Mouse (Mus musculus) liver, embryonic 16.5 days (tissue): ENCODE results near the gene Wnk2. TPM values are rescaled to one million over a fixed set of nuclear protein-coding genes. Genes with fewer than 3 reads are reported as not detected.
A peak's percentile ranks its signal among the peaks of the same experiment; 100 is the strongest.

ENCODE experiments used
- ATAC-seq: fragments of 200-750 bp; cut with Nextera tagmentation; 2 replicates; pipeline ENCODE4 v1.8.0; 2017; ENCODE audit warnings: low read depth, mild to moderate bottlenecking, moderate number of reproducible peaks, moderate library complexity
- H3K27ac ChIP-seq: fragments of 300-500 bp; sonication (generic); 2 replicates; pipeline ENCODE4 v1.5.1; 2014; ENCODE audit warnings: mild to moderate bottlenecking, low read length
- H3K27me3 ChIP-seq: fragments of 300-500 bp; sonication (generic); 2 replicates; pipeline ENCODE4 v1.6.1; 2014; ENCODE audit warnings: low read depth, low read length, mixed read lengths; ENCODE audit not compliant: control insufficient read depth, insufficient read depth
- H3K36me3 ChIP-seq: fragments of 300-500 bp; sonication (generic); 2 replicates; pipeline ENCODE4 v1.6.1; 2014; ENCODE audit warnings: mild to moderate bottlenecking; ENCODE audit not compliant: control insufficient read depth, insufficient read depth
- H3K4me1 ChIP-seq: fragments of 300-500 bp; sonication (generic); 2 replicates; pipeline ENCODE4 v1.6.1; 2014; ENCODE audit warnings: low read depth, low read length, mixed read lengths; ENCODE audit not compliant: control insufficient read depth
- H3K4me2 ChIP-seq: fragments of 300-500 bp; sonication (generic); 2 replicates; pipeline ENCODE4 v1.6.1; 2014; ENCODE audit warnings: low read depth, low read length, mixed read lengths
- H3K4me3 ChIP-seq: fragments of 300-500 bp; sonication (generic); 2 replicates; pipeline ENCODE4 v1.5.1; 2014; ENCODE audit warnings: low read depth, mild to moderate bottlenecking, low read length
- H3K9ac ChIP-seq: fragments of 300-500 bp; sonication (generic); 2 replicates; pipeline ENCODE4 v1.6.1; 2014; ENCODE audit warnings: low read depth, low read length
- H3K9me3 ChIP-seq: fragments of 300-500 bp; sonication (generic); replicated peaks from 2 replicates; pipeline ENCODE4 v1.6.1; 2016; ENCODE audit warnings: low read length; ENCODE audit not compliant: control insufficient read depth
- WGBS: fragments of 180-500 bp; shearing (Covaris S2); extraction: QIAGEN DNeasy Blood & Tissue Kit; methylation state at CpG from one replicate; pipeline ENCODE4 v1.1.7; 2014; ENCODE audit not compliant: insufficient replicate concordance; 5-methylcytosine and 5-hydroxymethylcytosine counted together
- polyA plus RNA-seq: library from polyadenylated mRNA; unstranded; fragments of >200 nt; fragmentation: Nextera tagmentation; extraction: Ambion mirVana; gene quantifications from 2 replicates; pipeline ENCODE4 v1.2.1, GENCODE M21; 2015

Wnk2 gene
- polyA plus RNA-seq, 1 experiment from 2014 or later = 0.15 TPM

GRCm38 (mm10) chr13:49183161-49183560 is 35.3 kb upstream of the Wnk2 start:
- Histone ChIP-seq H3K27me3 (no peaks in the 10 kb centered on the region), H3K27ac (no peak overlapping the region), H3K36me3 (no peaks in the 10 kb centered on the region), H3K4me2 (no peak overlapping the region), H3K9me3 (no peaks in the 10 kb centered on the region), H3K4me1 (peaks cover 10% of the 10 kb centered on the region), H3K4me3 (no peak overlapping the region), H3K9ac (no peak overlapping the region)
- 42% methylated on average over 5 of the region's 5 CpGs for WGBS
- ATAC-seq = no peak

GRCm38 (mm10) chr13:49181411-49181984 is 33.7 kb upstream of the Wnk2 start:
- no peak overlapping the region for H3K9ac ChIP-seq
- no peaks in the 10 kb centered on the region for H3K36me3 ChIP-seq
- peaks cover under 1% of the 10 kb centered on the region for H3K4me1 ChIP-seq
- H3K9me3 ChIP-seq = no peaks in the 10 kb centered on the region
- H3K4me3 ChIP-seq = no peak overlapping the region
- H3K4me2 ChIP-seq = no peak overlapping the region
- WGBS = 74% methylated on average over 3 of the region's 3 CpGs
- H3K27ac ChIP-seq = no peak overlapping the region
- H3K27me3 ChIP-seq = no peaks in the 10 kb centered on the region
- ATAC-seq = no peak

- WGBS = 17% methylated on average over 1 of the region's 1 CpGs
- Histone ChIP-seq H3K9ac (no peak overlapping the region), H3K4me1 (no peaks in the 10 kb centered on the region; the same call in 1 of the 2 replicates), H3K27me3 (no peaks in the 10 kb centered on the region), H3K27ac (no peak overlapping the region), H3K4me2 (no peak overlapping the region), H3K9me3 (no peaks in the 10 kb centered on the region), H3K36me3 (no peaks in the 10 kb centered on the region), H3K4me3 (no peak overlapping the region)
- ATAC-seq = no peak
Observed at GRCm38 (mm10) chr13:49180691-49181090, 32.9 kb upstream of the Wnk2 start.

GRCm38 (mm10) chr13:49180274-49180673 is 32.5 kb upstream of the Wnk2 start:
- H3K27ac ChIP-seq = no peak overlapping the region
- H3K4me2 ChIP-seq = no peak overlapping the region
- H3K27me3 ChIP-seq = no peaks in the 10 kb centered on the region
- H3K9me3 ChIP-seq = no peaks in the 10 kb centered on the region
- H3K4me1 ChIP-seq = no peaks in the 10 kb centered on the region; the same call in 1 of the 2 replicates
- no peak overlapping the region for H3K4me3 ChIP-seq
- WGBS = 49% methylated on average over 5 of the region's 5 CpGs
- ATAC-seq = no peak
- no peaks in the 10 kb centered on the region for H3K36me3 ChIP-seq
- H3K9ac ChIP-seq = no peak overlapping the region

GRCm38 (mm10) chr13:49178839-49179585 is 31.2 kb upstream of the Wnk2 start:
- 59% methylated on average over 19 of the region's 19 CpGs for WGBS
- no peak for ATAC-seq
- H3K4me3 ChIP-seq = no peak overlapping the region
- no peaks in the 10 kb centered on the region for H3K9me3 ChIP-seq
- no peaks in the 10 kb centered on the region; the same call in 1 of the 2 replicates for H3K4me1 ChIP-seq
- H3K36me3 ChIP-seq = no peaks in the 10 kb centered on the region
- no peaks in the 10 kb centered on the region for H3K27me3 ChIP-seq
- H3K4me2 ChIP-seq = no peak overlapping the region
- no peak overlapping the region for H3K9ac ChIP-seq
- H3K27ac ChIP-seq = no peak overlapping the region

- Histone ChIP-seq H3K27ac (no peak overlapping the region), H3K4me1 (no peaks in the 10 kb centered on the region; the same call in 1 of the 2 replicates), H3K9me3 (no peaks in the 10 kb centered on the region), H3K27me3 (no peaks in the 10 kb centered on the region), H3K4me2 (no peak overlapping the region), H3K4me3 (no peak overlapping the region), H3K36me3 (no peaks in the 10 kb centered on the region), H3K9ac (no peak overlapping the region)
- no peak for ATAC-seq
- 67% methylated on average over 10 of the region's 10 CpGs for WGBS
Observed at GRCm38 (mm10) chr13:49175509-49175908, 27.7 kb upstream of the Wnk2 start.

GRCm38 (mm10) chr13:49172971-49173596 is 25.3 kb upstream of the Wnk2 start:
- Histone ChIP-seq H3K9ac (no peak overlapping the region), H3K27ac (no peak overlapping the region), H3K4me1 (no peaks in the 10 kb centered on the region; the same call in 1 of the 2 replicates), H3K4me3 (no peak overlapping the region), H3K9me3 (no peaks in the 10 kb centered on the region), H3K36me3 (no peaks in the 10 kb centered on the region), H3K4me2 (no peak overlapping the region), H3K27me3 (no peaks in the 10 kb centered on the region)
- 0 out of 2 replicates have a peak, but pooled peaks have one; percentile 35 for ATAC-seq
- WGBS = 4% methylated on average over 12 of the region's 12 CpGs

- ATAC-seq = no peak
- Histone ChIP-seq H3K4me1 (no peaks in the 10 kb centered on the region; the same call in 1 of the 2 replicates), H3K4me3 (no peak overlapping the region), H3K27me3 (no peaks in the 10 kb centered on the region), H3K9me3 (no peaks in the 10 kb centered on the region), H3K36me3 (no peaks in the 10 kb centered on the region), H3K27ac (no peak overlapping the region), H3K4me2 (no peak overlapping the region), H3K9ac (no peak overlapping the region)
- WGBS = 71% methylated on average over 7 of the region's 7 CpGs
Observed at GRCm38 (mm10) chr13:49172335-49172734, 24.5 kb upstream of the Wnk2 start.

- no peak for ATAC-seq
- no peaks in the 10 kb centered on the region for H3K9me3 ChIP-seq
- H3K27ac ChIP-seq = no peak overlapping the region
- WGBS = 27% methylated on average over 1 of the region's 1 CpGs
- no peak overlapping the region for H3K4me3 ChIP-seq
- no peak overlapping the region for H3K9ac ChIP-seq
- H3K4me2 ChIP-seq = no peak overlapping the region
- no peaks in the 10 kb centered on the region for H3K36me3 ChIP-seq
- H3K4me1 ChIP-seq = no peaks in the 10 kb centered on the region; the same call in 1 of the 2 replicates
- H3K27me3 ChIP-seq = no peaks in the 10 kb centered on the region
Observed at GRCm38 (mm10) chr13:49171729-49172128, 23.9 kb upstream of the Wnk2 start.
